Mouse (Mus musculus): ENCODE measurements around the gene Stx18.

Stx18 gene

DNA sequence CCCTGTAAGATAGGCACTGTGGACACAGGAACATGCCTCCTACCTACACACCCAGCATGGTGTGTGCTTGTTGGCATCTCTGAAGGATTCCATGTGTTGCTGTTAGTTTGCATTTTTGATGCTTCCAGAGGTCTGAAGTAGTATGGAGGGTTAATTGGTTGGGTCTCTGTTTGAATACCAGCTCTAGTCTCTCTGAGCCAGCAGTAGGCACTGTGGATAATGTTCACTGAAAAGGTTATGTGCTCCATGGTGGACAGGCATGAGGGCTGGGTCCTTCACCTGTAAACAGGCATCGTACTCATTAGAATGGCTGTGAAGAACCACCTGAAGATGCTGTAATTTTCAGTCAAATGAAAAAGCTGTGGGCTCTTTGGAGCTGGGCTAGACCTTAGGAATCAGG lies 41.9 kb downstream of the Stx18 start:
- no peak for DNase-seq (ENCODE audit: low read depth)

DNA sequence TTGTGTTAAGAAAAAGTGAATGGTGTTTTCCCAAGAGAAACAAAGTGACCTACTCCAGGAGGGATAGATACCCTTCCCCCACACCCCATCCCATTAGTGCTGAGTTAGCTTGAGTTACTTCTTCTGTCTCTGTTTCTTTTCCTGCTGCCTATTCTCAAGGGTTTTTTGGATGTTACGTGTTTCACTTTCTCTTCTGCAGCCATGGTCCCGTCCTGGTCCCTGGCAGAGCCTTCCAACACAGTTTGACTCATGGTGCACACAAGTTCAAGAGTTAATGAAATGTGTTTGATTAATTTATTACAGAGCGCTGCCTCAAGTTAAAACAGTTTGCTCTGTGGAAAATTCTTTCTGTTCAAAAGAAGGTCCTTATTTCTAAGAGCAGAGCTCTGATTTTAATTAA lies 44.0 kb downstream of the Stx18 start:
- DNase-seq (ENCODE audit: low read depth): no peak

GRCm38 (mm10) chr5:38083362-38083761 lies 44.8 kb downstream of the Stx18 start:
- DNase-seq (ENCODE audit: low read depth): no peak

- no peak for DNase-seq (ENCODE audit: low read depth)
Measured at GRCm38 (mm10) chr5:38084616-38085015, 46.1 kb downstream of the Stx18 start.

DNA sequence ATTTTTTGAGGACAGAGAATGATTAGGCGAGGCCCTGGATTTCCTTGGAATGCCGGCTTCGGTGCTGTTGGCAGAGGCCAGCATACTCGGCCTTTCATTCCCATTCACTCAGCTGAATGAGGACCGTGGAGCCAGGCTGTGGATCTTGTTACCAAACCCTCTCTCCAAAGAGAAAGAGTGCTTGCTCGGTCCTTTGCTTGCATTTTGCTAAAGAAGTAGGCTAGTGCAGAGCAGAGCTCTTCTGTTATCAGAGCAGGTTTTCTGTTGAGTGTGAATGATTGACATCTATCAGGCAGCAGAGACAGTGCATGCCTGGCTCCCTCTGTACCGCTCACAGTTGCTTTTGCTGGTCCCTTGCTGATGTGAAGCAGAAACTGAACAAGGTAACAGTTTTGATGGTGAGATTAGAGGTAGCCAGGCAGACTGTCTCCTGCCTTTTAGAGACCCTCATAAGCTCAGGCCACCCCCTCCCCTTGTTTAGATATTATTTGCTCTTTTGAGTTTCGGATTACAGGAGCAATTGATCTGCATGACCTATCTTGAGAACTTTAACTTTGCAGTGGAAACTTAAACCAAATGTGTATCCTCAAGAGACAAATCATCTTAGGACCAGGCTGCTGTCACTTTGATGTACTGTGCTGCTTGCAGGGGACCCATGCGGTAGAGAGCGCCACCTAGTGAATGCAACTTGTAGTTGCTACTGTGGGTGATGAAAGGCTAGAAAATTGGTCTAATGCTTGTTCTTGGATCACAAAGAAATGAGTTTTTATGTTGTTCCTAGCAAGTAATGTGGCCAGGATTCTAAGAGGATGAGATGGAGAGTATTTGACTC lies 47.2 kb downstream of the Stx18 start:
- peak; percentile 27 for DNase-seq (ENCODE audit: low read depth)

DNA sequence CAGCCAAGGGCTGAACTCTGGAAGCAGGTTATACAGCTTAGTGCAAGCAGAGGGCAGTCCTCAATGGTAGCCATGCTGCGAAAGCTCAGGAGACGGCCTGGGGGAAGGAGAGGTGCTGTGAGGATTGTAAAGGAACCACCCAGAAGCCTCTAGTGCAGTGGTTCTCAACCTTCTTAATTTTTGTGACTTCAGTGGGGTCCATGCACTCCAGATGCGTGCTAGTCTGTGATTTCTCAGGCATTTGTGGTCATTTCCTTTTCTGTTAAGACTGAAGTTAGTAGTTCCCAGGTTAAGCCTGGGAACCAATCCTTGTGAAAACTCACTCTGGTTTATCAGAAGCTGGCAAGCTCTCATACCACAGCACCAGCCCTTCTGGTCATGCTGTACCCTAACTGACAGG lies 51.6 kb downstream of the Stx18 start:
- no peak for DNase-seq (ENCODE audit: low read depth)

DNA sequence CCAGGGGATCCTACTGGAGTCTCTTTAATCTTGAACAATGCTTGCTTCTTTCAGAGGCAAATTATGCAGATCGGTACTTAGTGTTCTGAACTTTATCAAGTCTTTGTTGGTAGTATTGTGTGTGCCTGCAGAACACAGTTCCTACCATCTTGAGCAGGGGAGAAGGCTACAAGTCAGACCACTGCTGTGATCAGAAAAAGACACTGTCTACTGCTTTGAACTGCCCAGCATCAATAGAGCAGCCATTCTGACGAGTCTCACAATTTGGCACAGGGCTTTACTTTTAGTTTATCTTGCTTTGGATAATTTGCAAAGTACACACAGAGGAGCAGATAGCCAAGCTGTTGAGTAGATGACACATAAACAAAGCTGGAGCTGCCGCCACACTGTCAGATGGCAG lies 52.0 kb downstream of the Stx18 start:
- DNase-seq (ENCODE audit: low read depth): no peak

- peak; percentile 37 for DNase-seq (ENCODE audit: low read depth)
Measured at GRCm38 (mm10) chr5:38091046-38091965, 52.8 kb downstream of the Stx18 start.

- no peak for DNase-seq (ENCODE audit: low read depth)
Measured at GRCm38 (mm10) chr5:38091966-38092304, 53.4 kb downstream of the Stx18 start.

- no peak for DNase-seq (ENCODE audit: low read depth)
Measured at GRCm38 (mm10) chr5:38094331-38094730, 55.8 kb downstream of the Stx18 start.

- no peak for DNase-seq (ENCODE audit: low read depth)
Measured at GRCm38 (mm10) chr5:38097501-38098093, 59.1 kb downstream of the Stx18 start.

DNA sequence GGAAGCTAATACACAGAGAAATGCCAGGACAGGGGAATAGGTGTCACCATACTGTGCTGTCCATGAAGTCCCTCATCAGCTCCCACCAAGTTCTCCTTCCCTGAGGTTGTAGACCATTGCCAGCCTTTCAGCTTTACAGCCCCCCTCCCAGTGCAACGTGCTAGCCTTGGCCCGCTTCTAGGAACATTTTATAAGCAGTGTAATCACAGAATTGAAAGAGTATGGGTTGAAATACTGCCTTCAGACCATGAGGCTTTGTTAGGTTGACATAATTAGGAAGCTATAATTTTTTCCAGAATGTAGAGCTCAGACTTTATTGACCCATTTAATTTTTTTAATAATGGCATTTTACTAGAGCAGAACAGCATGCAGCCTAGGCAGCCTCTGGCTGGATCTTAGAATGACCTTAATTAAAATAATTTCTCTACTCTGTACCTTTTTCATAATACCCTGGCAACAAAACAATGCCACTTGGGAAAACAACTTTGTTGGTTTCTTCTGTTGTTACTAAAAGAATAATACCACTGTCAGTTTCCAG lies 60.7 kb downstream of the Stx18 start:
- no peak for DNase-seq (ENCODE audit: low read depth)

- DNase-seq (ENCODE audit: low read depth): no peak
Measured at GRCm38 (mm10) chr5:38102945-38103344, 64.4 kb downstream of the Stx18 start.

- no peak for DNase-seq (ENCODE audit: low read depth)
Measured at GRCm38 (mm10) chr5:38106080-38106697, 67.6 kb downstream of the Stx18 start.

DNA sequence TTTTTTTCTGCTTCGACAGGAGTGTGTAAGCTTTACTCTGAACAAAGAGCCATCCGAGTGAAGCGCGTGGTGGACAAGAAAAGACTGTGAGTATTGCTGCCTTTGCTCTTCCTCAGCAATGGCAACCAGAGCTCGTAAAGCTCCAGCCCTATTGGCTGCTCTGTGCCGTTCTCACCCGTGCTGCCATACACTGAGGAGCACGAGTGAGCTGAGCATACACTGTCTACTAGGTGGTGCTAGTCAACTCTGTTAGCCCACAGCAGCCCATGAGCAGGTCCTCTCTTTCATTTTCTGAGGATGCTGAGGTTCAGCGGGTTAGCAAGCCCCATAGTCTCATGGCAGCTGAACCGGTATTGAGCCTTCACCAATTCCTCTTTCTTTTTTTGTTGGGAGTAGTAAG lies 68.3 kb downstream of the Stx18 start:
- DNase-seq (ENCODE audit: low read depth): no peak

DNA sequence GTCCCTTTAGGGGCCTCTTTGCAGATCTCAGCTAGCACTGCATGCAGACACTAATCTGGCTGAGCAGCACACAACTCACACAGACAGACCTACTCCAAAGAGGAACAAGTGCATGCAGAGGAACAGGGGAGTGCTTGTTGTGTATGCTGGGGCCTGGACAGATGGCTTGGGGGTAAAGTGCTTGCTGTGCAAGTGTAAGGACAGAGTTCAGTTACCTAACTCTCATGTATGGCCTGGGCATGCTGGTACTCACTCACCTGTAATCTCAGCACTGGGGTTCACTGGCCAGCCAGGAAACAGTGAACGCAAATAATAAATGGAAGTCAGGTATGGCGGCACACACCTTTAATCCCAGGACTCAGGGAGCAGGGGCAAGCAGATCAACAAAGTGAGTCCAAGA lies 76.0 kb downstream of the Stx18 start:
- DNase-seq (ENCODE audit: low read depth): no peak

DNA sequence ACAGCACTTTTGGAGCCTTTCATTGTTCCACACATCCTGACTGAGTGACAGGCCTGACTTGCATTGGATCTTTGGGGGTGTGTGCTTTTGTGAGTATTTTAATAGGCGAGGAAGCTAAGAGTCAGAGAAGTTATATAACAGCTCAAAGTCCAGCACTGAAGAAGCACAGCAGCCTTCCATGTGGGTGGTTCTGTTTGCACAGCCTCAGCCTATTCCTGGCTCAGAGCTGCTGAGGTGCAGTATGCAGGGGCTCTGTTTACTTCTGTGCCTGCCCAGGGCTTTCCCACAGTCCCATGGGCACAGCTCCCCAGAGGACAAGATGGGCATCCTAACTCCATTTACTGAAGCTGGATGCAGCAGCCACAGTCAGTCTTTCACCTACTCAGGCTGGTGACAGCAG lies 78.5 kb downstream of the Stx18 start:
- no peak for DNase-seq (ENCODE audit: low read depth)

DNA sequence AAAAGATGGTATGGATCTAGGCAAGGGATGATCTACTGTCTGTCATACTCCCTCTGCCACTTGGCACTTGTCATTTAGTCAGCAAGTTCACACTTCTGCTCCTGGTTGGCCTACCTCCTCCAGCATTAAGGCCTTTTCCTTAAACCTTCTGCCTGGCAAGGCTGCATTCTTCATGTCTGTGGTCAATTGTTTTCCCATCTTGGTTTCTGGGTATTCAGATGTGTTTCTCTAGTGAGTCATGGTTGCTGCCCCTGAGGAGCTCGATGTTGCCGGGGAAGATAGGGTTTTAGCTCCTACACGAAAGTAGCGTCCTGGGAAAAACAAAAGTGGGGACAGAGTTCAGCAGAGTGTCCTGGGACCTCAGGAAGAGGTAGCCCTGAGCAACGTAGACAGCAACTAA lies 80.7 kb downstream of the Stx18 start:
- no peak for DNase-seq (ENCODE audit: low read depth)

GRCm38 (mm10) chr5:38121699-38122098 lies 83.2 kb downstream of the Stx18 start:
- no peak for DNase-seq (ENCODE audit: low read depth)

GRCm38 (mm10) chr5:38126519-38127306 lies 88.2 kb downstream of the Stx18 start:
- no peak for DNase-seq (ENCODE audit: low read depth)

- no peak for DNase-seq (ENCODE audit: low read depth)
Measured at GRCm38 (mm10) chr5:38129339-38129738, 90.8 kb downstream of the Stx18 start.

Measured in c-Kit-positive CD71-positive TER-119-negative erythroid progenitor cells, embryonic 14.5 days (primary cell).